Mouse (Mus musculus): ENCODE data around the gene Bnc2. TPM values are rescaled to one million over a fixed set of nuclear protein-coding genes. Genes with fewer than 3 reads are reported as not detected.

The Bnc2 gene
- total RNA-seq, 1 experiment from 2014 or later: not detected

GRCm38 (mm10) chr4:84282651-84283050 is 392.4 kb downstream of the Bnc2 start:
- ATAC-seq (ENCODE audit: extremely low read depth, insufficient number of reproducible peaks, low FRiP score, poor library complexity, severe bottlenecking): no peak

- no peak for ATAC-seq (ENCODE audit: extremely low read depth, insufficient number of reproducible peaks, low FRiP score, poor library complexity, severe bottlenecking)
These were observed 396.9 kb downstream of the Bnc2 start for GRCm38 (mm10) chr4:84278156-84278555.

- no peak for ATAC-seq (ENCODE audit: extremely low read depth, insufficient number of reproducible peaks, low FRiP score, poor library complexity, severe bottlenecking)
These were observed 399.0 kb downstream of the Bnc2 start for GRCm38 (mm10) chr4:84276081-84276480.

- no peak for ATAC-seq (ENCODE audit: extremely low read depth, insufficient number of reproducible peaks, low FRiP score, poor library complexity, severe bottlenecking)
These were observed 400.9 kb downstream of the Bnc2 start for GRCm38 (mm10) chr4:84274158-84274557.

GRCm38 (mm10) chr4:84272867-84273266 is 402.2 kb downstream of the Bnc2 start:
- ATAC-seq (ENCODE audit: extremely low read depth, insufficient number of reproducible peaks, low FRiP score, poor library complexity, severe bottlenecking): no peak

- ATAC-seq (ENCODE audit: extremely low read depth, insufficient number of reproducible peaks, low FRiP score, poor library complexity, severe bottlenecking): no peak
These were observed 405.2 kb downstream of the Bnc2 start for GRCm38 (mm10) chr4:84269845-84270244.

- ATAC-seq (ENCODE audit: extremely low read depth, insufficient number of reproducible peaks, low FRiP score, poor library complexity, severe bottlenecking): no peak
These were observed 427.7 kb downstream of the Bnc2 start for GRCm38 (mm10) chr4:84247356-84247755.

GRCm38 (mm10) chr4:84232346-84232745 is 442.7 kb downstream of the Bnc2 start:
- ATAC-seq (ENCODE audit: extremely low read depth, insufficient number of reproducible peaks, low FRiP score, poor library complexity, severe bottlenecking): no peak

GRCm38 (mm10) chr4:84231251-84231650 is 443.8 kb downstream of the Bnc2 start:
- ATAC-seq (ENCODE audit: extremely low read depth, insufficient number of reproducible peaks, low FRiP score, poor library complexity, severe bottlenecking): no peak

- no peak for ATAC-seq (ENCODE audit: extremely low read depth, insufficient number of reproducible peaks, low FRiP score, poor library complexity, severe bottlenecking)
These were observed 445.7 kb downstream of the Bnc2 start for GRCm38 (mm10) chr4:84229189-84229960.

- no peak for ATAC-seq (ENCODE audit: extremely low read depth, insufficient number of reproducible peaks, low FRiP score, poor library complexity, severe bottlenecking)
These were observed 446.5 kb downstream of the Bnc2 start for GRCm38 (mm10) chr4:84228551-84228950.

Other genes with a start within 250 kb of the Bnc2 start
- gene Cntln, start 209.0 kb upstream of the Bnc2 start, total RNA-seq (2017): 2.4 and 2.8 TPM in 2 replicates

All from neutrophil, adult 5-6 weeks (primary cell).